Mouse (Mus musculus) ovary, postnatal 36 days (tissue): Measurements from ENCODE around the gene Abhd6.

Experiments used
- DNase-seq: peaks from one replicate; pipeline ENCODE4 v3.0.0; 2022; ENCODE audit warnings: low spot score, mixed read lengths

Abhd6 gene

DNA sequence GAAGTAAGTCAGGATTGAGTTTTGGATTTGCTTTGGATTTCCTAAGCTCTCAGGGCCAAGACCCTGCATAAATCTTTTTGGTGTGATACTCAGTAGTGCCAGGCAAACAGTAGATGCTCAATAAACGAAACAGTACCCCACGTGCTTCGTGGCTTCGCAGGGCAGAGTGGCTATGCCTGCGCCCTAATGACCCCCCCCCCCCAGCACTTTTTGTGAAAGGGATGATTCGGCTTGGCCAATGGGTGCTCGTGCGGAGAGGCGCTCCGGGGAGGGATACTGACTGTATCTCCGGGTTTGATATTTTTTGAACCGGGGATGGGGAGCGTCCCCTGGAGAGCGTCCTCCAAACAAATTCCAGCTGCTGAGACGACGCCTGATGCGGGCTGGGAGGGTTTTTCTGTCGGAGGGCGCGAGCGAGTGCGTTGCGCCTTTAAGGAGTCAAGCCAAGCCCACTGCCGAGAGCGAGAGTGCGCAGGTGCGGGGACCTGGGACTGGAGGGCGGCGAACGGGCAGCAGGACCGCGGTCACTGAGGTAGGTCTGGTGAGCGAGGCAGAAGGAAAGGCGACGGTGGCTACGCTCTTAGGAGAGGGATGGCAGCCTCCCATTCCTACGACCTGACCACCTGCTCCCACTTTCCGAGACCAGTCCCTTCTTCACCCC is at the start of gene Abhd6:
Gene Abhd6, plus strand, starts transcription at position 471 of the 661 bp plus-strand sequence.
- DNase-seq = peak; percentile 87

DNA sequence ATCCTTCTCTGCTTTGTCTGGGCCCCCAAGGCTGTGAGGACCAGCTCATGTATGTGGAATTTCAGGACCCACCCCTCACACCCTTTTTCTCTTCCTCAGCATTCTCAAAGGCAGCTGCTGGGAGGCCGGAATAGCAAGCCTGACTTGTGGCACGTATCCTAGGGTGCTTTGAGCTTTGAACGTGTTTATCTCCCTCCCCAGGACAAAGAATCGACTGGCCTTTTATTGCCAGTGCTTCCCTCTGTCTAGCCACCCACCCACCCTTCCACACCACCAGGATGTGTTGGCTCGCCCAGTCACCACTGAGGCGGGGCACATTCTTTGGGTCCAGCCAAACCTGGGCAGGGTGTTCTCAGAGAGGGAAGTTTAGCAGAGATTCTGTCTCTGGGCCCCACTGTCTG is 48.6 kb upstream of the Abhd6 start:
- no peak for DNase-seq

DNA sequence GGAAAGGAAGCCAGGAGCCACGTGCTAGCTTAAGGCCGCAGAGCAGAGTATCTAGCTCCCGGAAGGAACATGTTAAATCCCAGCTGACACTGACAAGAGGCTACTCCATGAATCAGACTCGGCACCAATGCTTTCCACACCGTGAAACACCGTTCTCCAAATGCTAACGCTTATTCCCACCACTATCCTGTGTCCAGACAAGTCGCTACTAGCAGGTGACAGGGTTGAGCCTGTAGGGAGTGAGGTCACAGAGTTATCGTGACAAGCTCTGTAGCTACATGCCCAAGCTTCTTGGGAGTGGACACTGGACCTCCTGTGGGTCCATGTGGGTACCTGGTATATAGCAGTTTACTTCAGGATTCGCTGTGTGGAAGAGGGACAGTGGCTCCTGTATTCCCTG is 46.3 kb upstream of the Abhd6 start:
- DNase-seq = no peak

DNA sequence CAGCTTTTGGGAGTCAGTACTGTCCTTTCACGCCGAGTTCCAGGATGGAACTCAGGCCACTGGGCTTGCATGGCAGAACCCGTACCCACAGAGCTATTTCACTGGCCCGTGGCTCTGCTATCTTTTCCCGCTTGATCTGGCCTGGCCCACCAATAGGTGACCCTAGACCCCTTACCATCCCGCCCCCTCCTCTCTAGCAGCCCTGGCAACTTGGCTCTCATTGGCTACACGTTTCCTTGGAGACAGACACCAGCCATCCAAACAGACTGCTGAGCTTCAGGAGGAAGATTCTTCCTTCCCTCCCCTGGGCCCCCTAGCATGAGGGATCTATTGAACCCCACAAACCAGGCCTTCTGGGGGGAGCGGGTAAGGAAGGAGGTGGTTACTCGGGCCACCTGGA is 45.7 kb upstream of the Abhd6 start, which contains the start of gene Gm45521:
Gene Gm45521, plus strand, starts transcription at position 240 of the 400 bp plus-strand sequence.
- DNase-seq = no peak

GRCm38 (mm10) chr14:7960616-7961015 is 42.1 kb upstream of the Abhd6 start:
- DNase-seq = no peak

GRCm38 (mm10) chr14:7961714-7962113 is 41.0 kb upstream of the Abhd6 start:
- DNase-seq = no peak

DNA sequence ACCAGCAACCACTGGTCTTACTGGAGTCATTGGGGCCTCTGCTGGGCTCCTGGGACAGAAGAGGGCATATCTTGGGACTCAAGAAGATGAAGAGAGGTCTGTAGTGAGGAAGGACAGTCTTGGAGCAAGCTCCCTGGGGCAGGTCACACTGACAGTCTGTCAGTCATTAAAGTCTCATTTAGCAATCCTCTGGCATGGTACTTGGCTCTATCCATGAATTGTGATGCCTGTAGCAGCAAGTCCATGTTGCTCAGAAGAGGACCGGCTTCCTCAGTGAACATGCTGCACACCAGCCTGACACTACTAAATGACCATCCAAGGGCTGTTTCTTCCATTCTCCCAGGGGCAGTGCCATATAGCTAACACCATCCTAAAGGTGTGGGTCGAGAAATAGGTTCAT is 40.1 kb upstream of the Abhd6 start:
- no peak for DNase-seq

DNA sequence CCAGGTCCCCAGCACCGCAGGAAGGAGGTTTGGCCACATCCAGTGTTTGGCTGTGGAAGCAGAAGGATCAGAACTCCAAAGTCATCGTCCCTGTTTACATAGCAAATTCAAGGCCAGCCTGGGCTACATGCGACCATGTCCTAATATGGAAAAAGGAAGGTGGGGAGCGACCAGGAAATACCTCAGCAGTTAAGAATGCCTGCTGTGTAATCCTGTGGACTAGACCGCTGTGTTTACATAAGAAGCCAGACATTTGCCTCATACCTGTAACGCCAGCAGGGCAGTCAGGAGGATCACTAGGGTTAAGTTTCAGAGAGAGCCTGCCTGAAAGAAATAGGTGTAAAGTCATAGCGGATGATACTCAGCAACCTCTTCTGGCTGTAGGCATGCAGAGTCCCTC is 39.5 kb upstream of the Abhd6 start:
- DNase-seq = no peak

DNA sequence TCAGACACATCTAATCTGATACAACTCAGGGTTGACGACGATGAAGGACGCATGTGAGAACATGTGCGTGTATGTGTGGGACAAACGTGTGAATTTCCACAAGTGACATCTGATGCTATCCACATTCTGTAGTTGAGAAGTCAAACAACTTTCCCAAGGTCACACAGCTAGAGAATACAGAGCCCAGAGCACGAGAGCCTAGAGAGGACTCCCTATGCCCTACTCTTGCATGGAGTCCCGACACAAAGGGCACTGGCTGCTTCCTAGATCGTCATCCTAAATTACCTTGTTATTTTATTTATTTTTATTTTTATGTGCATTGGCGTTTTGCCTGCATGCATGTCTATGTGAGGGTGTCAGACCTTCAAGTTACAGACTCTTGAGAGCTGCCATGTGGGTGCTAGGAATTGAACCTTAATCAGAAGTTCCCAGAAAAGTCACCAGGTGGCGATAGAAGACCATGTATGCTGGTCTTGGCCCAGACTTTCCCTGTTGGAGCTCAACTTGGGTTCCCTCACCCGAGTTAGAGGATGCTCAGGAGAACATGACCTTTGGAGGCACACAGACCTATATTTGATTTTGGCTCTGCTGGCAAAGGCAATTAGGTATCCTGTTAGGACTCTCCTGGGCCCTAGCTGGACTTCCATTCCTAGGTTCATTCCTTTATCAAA is 38.3 kb upstream of the Abhd6 start:
- DNase-seq = no peak

DNA sequence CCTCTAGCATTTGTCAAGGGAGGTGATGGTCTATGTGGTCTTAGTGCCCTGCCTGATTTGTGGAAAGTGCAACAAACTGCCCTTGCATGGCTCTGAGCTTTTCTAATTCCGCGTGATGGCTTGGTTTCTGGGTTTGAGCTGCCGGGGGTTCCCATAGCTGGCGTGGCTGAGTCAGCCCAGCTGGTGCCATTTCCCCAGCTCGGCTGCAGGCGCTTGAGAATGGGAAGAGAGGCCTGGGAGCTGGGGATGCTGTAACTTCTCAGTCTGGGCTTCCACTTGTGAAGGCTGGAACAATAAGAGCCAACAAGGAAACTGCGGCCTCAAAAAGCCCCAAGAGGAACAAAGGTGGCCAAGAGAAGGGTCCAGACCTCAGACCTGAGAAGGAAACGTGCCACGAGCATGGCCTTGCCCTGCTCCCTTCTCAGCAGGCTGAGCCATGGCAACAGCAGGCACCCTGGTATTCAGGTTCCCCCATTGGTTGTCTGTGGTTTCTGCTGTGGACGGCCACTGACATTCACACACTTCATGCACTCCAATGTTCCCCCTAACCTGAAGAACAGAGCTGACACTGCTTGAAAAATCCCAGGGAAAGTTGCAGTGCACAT is 30.7 kb upstream of the Abhd6 start:
- DNase-seq = no peak

DNA sequence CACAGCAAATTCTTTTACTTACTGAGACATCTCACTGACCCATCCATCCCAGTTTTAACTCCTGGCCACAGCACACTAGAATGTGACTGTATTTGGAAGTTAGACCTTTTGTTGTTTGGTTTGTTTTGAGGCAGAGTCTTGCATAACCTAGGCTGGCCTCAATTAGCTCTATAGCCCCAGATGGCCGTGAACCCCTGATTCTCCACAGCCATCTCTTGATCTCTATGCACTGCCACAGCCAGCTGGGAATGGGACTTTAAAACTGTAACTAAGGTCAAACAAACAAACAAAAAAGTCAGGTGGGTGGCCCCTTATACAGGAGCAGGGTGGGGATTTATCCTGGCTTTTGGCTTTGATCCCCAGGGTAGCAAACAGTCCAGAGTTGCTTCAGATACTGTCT is 28.1 kb upstream of the Abhd6 start:
- no peak for DNase-seq

- no peak for DNase-seq
These were observed 27.5 kb upstream of the Abhd6 start for GRCm38 (mm10) chr14:7975177-7975576.

GRCm38 (mm10) chr14:7977471-7977870 is 25.2 kb upstream of the Abhd6 start:
- no peak for DNase-seq

- no peak for DNase-seq
These were observed 24.5 kb upstream of the Abhd6 start for GRCm38 (mm10) chr14:7978183-7978582.

DNA sequence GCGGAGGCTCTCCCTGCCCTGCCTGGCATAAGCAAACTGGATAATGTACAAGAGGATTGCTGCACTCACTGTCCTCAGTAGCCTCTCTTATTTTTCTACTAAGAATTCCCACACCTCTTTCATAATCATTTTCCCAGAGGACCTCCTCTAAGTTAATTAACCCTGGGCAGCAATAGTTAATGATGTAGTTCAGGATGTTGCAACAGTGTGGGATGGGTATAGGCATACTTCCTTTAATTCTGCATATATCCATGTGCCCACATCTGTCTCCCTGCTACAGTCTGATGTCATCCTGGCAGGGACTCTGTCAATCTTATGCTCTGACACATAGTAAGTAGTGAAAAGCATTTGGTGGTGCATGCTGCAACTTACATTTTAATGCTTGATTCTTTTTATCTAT is 21.5 kb upstream of the Abhd6 start:
- no peak for DNase-seq

DNA sequence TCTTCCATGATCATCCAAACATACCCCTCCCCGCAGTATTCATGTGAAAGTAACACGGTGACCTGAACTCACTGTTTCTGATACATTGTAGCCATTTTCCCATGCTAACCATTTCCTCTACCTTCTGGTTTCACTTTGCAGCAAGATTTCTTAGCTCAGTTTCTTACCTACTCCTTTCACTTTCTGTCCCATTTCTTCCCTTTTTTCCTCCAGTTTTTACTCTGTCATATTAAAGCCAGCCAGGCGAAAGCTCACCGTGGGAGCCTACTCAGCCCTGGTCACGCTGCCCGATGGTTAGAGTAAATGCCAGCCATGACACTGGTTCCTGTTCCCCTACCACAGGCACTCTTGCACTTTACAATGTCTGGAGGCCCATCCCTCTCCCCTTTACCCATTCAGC is 15.8 kb upstream of the Abhd6 start:
- DNase-seq = no peak

GRCm38 (mm10) chr14:7989371-7989770 is 13.3 kb upstream of the Abhd6 start:
- DNase-seq = no peak

- DNase-seq = no peak
These were observed 12.7 kb upstream of the Abhd6 start for GRCm38 (mm10) chr14:7989961-7990360.

DNA sequence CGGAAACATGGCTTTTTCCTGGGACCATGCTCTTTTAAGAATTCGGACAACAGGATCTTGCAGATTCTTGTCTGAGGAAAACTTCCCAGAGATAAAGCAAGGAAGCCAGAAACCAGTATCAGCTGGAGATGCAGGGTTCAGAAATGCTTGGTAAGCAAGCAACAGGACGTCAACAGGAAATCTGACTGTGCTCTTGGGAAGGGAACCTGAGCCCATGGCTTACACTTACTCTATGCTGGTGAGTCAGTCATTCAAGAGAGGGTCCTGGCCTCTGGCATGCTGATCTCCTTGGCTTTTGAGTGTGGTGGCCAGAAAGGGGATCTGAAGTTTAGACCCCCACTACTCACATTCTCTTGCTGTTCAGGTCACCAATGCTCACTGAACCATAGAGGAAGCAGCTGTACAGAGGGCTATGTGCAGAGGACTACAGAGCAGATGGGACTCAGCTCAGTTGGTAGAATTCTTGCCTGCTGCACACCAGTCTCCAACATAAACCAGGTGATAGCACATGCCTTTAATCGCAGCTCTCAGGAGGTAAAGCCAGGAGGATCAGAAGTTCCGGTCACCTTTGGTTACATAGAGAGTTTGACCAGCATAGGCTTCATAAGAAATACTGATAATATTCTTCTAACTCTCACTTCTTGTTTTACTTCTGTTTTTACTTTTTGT is 11.5 kb upstream of the Abhd6 start:
- no peak for DNase-seq

DNA sequence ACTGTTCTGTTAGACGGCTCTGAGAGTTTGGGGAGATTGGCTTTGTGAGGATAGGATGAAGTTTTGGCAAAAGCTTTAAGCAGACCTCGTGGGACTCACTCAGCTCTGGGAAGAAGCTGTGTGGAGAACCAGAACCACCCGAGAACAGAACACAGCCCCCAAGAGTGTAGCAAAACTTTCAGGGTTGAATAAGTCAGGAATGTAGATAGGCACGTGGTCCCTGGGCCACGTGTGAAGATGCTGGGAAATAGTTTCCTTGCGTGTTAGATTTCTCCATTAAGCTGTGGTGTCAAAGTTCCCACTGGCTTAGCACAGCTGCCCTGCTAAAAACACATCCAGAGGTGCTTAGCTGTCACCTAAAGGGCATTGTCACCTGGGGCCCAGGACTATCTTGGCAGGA is 10.5 kb upstream of the Abhd6 start:
- no peak for DNase-seq

GRCm38 (mm10) chr14:7994271-7994767 is 8.4 kb upstream of the Abhd6 start, which contains the start of gene Dnase1l3:
Gene Dnase1l3, minus strand, starts transcription at chr14:7994573.
- DNase-seq = peak; percentile 52

DNA sequence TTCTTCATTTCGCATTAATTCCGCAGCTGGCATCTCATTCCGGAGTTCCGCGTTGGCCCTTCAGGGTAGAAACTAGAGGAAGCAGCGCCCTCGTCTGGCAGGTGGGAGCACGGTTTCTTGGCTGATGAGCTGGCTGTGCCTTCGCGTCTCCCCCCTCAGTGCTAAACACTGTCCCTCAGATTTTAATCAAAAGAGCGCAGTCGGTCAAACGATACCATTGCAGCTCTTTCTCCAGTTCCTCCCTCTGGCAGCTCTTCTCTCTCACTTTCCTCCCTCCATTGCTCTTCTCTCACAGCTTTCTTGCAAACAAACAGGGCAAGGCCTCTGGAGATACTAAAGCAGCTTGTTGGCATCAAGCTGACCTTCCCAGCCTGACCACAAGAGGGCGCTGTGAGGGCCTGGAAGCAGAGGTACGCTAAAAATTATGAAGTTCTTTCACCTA is 5.4 kb upstream of the Abhd6 start:
- peak; percentile 88 for DNase-seq

DNA sequence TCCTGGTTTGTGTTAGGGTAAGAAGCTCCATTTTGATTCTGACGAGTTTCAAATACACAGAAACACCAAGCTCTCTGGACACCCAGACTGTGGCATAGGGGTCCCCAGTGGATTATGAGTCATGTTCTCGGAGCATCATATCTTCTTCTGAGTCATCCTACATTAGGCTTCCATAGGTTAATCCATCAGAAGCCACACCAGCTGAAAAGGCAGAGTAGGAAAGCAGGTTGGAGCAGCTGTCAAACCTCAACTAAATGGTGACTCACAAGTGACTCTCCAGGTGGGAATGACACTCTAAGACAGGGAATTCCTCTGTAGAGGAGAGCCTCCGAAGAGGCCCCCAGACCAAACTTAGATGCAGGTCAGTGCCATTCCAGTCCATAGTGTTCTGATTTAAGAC is 3.7 kb upstream of the Abhd6 start:
- no peak for DNase-seq
